Mouse (Mus musculus) liver, postnatal 0 days (tissue): ENCODE measurements around the gene Aqp2. TPM values are rescaled to one million over a fixed set of nuclear protein-coding genes. Genes with fewer than 3 reads are reported as not detected.

Source experiments
- ATAC-seq: fragments of 200-750 bp; cut with Nextera tagmentation; 2 replicates; pipeline ENCODE4 v1.8.0; 2017; ENCODE audit warnings: mild to moderate bottlenecking, moderate library complexity
- DNase-seq: peaks from one replicate; pipeline ENCODE4 v3.0.0-alpha.2; 2016
- H3K27ac ChIP-seq: fragments of 300-500 bp; sonication (generic); 2 replicates; pipeline ENCODE4 v1.5.1; 2014; ENCODE audit warnings: antibody characterized with exemption, moderate library complexity, mild to moderate bottlenecking, low read depth
- H3K27me3 ChIP-seq: fragments of 300-500 bp; sonication (generic); 2 replicates; pipeline ENCODE4 v1.6.1; 2014; ENCODE audit warnings: low read length, control low read depth, mixed read lengths; ENCODE audit not compliant: insufficient read depth
- H3K36me3 ChIP-seq: fragments of 300-500 bp; sonication (generic); replicated peaks from 2 replicates; pipeline ENCODE4 v1.6.1; 2014; ENCODE audit warnings: mild to moderate bottlenecking, control low read depth, low read length, moderate library complexity, mixed read lengths; ENCODE audit not compliant: insufficient read depth
- H3K4me1 ChIP-seq: fragments of 300-500 bp; sonication (generic); 2 replicates; pipeline ENCODE4 v1.6.1; 2014; ENCODE audit warnings: antibody characterized with exemption, mild to moderate bottlenecking, control low read depth; ENCODE audit not compliant: insufficient read depth
- H3K4me2 ChIP-seq: fragments of 300-500 bp; sonication (generic); 2 replicates; pipeline ENCODE4 v1.6.1; 2014; ENCODE audit warnings: low read depth, mild to moderate bottlenecking, low read length, moderate library complexity, mixed read lengths
- H3K4me3 ChIP-seq: fragments of 300-500 bp; sonication (generic); 2 replicates; pipeline ENCODE4 v1.5.1; 2014; ENCODE audit warnings: low read depth, low read length
- H3K9ac ChIP-seq: fragments of 300-500 bp; sonication (generic); replicated peaks from 2 replicates; pipeline ENCODE4 v1.6.1; 2014; ENCODE audit warnings: mild to moderate bottlenecking, moderate library complexity
- H3K9me3 ChIP-seq: fragments of 300-500 bp; sonication (generic); 2 replicates; pipeline ENCODE4 v1.6.1; 2016; ENCODE audit warnings: mild to moderate bottlenecking, control low read depth, low read length, mixed read lengths
- CTCF ChIP-seq: sonication (generic); IDR thresholded peaks from 2 replicates; pipeline ENCODE4 v1.5.1; 2016; ENCODE audit warnings: antibody characterized with exemption, low read depth
- EP300 ChIP-seq: IDR thresholded peaks from 2 replicates; pipeline ENCODE4 v1.6.1; 2016; ENCODE audit warnings: antibody characterized with exemption, low read depth, mild to moderate bottlenecking
- WGBS: fragments of 180-500 bp; shearing (Covaris S2); extraction: QIAGEN DNeasy Blood & Tissue Kit; methylation state at CpG from one replicate; pipeline ENCODE4 v1.1.7; 2014; ENCODE audit not compliant: insufficient replicate concordance; 5-methylcytosine and 5-hydroxymethylcytosine counted together
- polyA plus RNA-seq: library from polyadenylated mRNA; unstranded; fragments of >200 nt; fragmentation: Nextera tagmentation; extraction: Ambion mirVana; gene quantifications from 2 replicates; pipeline ENCODE4 v1.2.1, GENCODE M21; 2015

The Aqp2 gene
- not detected in 2 replicates for polyA plus RNA-seq

GRCm38 (mm10) chr15:99578802-99579485 is at the start of gene Aqp2:
Gene Aqp2, plus strand, starts transcription at chr15:99579055.
- Histone ChIP-seq H3K9me3 (no peaks in the 10 kb centered on the region), H3K9ac (no peak within 1 kb of the TSS), H3K4me2 (no peak within 1 kb of the TSS), H3K36me3 (no peaks in the 10 kb centered on the region), H3K4me3 (no peak within 1 kb of the TSS), H3K27me3 (peaks cover 44% of the 10 kb centered on the region), H3K4me1 (peaks cover 5% of the 10 kb centered on the region; the same call in 1 of the 2 replicates), H3K27ac (no peak within 1 kb of the TSS)
- no peak for ATAC-seq
- TF ChIP-seq CTCF (no peak), EP300 (no peak)
- 78% methylated on average over 26 of the region's 26 CpGs for WGBS
- DNase-seq, result no peak

DNA sequence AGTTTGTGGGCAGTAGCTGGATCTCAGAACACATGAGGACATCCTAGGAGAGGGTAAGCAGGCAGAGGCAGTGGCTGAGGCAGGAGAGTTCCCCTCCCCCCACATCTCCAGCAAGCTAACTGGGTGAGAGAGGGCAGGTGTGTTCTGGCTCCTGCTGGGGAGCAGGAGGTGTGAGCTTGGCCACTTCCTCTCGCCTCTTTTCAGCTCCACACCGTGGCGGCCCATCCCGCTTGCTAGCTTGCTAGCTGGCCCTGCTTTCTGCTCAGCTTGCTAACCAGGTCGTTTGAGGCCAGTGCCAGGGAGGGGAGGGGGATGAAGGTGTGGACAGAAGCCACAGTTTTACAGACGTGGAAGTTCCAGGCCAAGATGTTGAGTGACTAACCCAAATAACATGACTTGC is 47.7 kb upstream of the Aqp2 start:
- no peaks in the 10 kb centered on the region for H3K4me1 ChIP-seq
- H3K27me3 ChIP-seq, result 0 out of 2 replicates have a peak, but pooled peaks cover 5% of the 10 kb centered on the region
- H3K4me2 ChIP-seq, result no peak overlapping the region
- no peaks in the 10 kb centered on the region for H3K9me3 ChIP-seq
- WGBS, result 13% methylated on average over 6 of the region's 6 CpGs
- no peaks in the 10 kb centered on the region for H3K36me3 ChIP-seq
- no peak overlapping the region for H3K27ac ChIP-seq
- H3K4me3 ChIP-seq, result no peak overlapping the region
- ATAC-seq (no peak), DNase-seq (no peak)
- H3K9ac ChIP-seq, result no peak overlapping the region
- TF ChIP-seq CTCF (no peak), EP300 (no peak)

GRCm38 (mm10) chr15:99532023-99532422 is 46.8 kb upstream of the Aqp2 start:
- Histone ChIP-seq H3K27ac (no peak overlapping the region), H3K4me1 (no peaks in the 10 kb centered on the region), H3K27me3 (0 out of 2 replicates have a peak, but pooled peaks cover 5% of the 10 kb centered on the region), H3K36me3 (no peaks in the 10 kb centered on the region), H3K4me2 (no peak overlapping the region), H3K9ac (no peak overlapping the region), H3K4me3 (no peak overlapping the region), H3K9me3 (no peaks in the 10 kb centered on the region)
- WGBS, result 55% methylated on average over 3 of the region's 3 CpGs
- ATAC-seq (no peak), DNase-seq (no peak)
- no peak for TF ChIP-seq EP300
- TF ChIP-seq CTCF, result no peak

DNA sequence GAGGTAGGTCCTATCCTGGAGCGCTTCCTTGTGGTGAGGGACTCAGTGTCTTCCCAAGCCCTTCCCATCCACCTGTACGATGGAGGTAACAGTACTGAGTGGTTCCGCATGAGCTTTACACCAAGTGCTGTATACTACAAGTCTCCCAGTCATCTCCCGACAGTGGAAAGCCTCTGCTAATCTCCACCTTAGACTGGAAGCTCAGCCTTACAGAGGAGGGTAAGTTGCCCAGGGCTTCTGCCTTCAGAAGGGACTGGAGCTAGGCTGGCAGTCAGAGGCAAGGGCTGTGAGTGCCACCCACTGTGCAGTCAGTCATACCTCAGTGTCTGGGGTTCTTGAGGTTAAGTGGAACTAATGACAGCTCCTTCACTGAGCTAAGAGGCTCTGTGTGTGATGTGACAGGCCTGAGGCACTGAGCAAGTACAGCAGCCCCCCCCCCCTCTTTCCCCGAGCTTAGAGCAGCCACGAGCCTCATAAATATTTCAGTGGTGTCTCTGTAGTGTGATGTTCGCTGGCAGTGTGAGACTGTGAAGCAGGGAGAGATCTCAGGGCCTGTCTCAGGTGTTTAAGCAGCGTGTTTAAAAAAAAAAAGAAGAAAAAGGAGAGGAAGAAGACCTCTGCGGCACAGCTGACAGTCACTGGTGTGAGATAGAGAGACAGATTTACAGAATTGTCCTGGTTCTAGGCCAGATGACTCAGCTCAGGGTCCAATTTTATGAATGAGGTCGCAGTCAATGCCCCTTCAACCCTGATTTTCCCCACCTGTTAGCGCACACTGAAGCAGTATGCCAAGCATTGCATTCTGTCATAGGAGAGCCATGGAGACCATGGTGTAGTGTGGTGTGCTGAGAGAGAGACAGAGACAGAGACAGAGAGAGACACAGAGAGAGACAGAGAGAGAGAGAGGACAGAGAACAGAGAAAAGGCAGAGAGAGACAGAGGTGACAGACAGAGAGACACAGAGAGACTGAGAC is 41.7 kb upstream of the Aqp2 start:
- Histone ChIP-seq H3K4me1 (no peaks in the 10 kb centered on the region), H3K9ac (no peak overlapping the region), H3K27me3 (0 out of 2 replicates have a peak, but pooled peaks cover 2% of the 10 kb centered on the region), H3K4me3 (no peak overlapping the region), H3K4me2 (no peak overlapping the region), H3K27ac (no peak overlapping the region), H3K9me3 (no peaks in the 10 kb centered on the region), H3K36me3 (no peaks in the 10 kb centered on the region)
- 60% methylated on average over 11 of the region's 11 CpGs for WGBS
- DNase-seq (no peak), ATAC-seq (no peak)
- TF ChIP-seq EP300 (no peak), CTCF (no peak)

DNA sequence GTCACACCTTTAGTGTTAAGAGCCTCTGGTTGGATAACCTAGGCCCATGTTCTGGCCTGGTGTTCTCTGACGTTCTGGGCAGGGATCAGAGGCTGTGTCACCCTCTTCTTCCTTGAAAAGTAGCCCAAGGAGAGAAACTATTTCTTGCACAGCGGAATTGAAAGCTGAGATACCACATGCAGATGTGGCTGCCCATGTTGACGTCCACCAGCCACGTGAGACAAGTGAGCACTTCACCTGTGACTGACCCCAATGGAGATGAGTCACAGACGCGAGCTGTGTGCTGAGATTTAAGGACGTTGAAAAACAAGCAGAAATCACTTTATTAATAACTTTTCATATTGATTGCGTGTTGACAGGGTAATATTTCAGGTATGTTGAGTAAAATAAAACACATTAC is 39.0 kb upstream of the Aqp2 start:
- Histone ChIP-seq H3K36me3 (no peaks in the 10 kb centered on the region), H3K9ac (no peak overlapping the region), H3K4me2 (no peak overlapping the region), H3K9me3 (no peaks in the 10 kb centered on the region), H3K27ac (no peak overlapping the region), H3K4me3 (no peak overlapping the region), H3K27me3 (peaks cover 7% of the 10 kb centered on the region; the same call in 1 of the 2 replicates), H3K4me1 (no peaks in the 10 kb centered on the region)
- DNase-seq (no peak), ATAC-seq (no peak)
- 65% methylated on average over 8 of the region's 8 CpGs for WGBS
- TF ChIP-seq EP300 (no peak), CTCF (no peak)

DNA sequence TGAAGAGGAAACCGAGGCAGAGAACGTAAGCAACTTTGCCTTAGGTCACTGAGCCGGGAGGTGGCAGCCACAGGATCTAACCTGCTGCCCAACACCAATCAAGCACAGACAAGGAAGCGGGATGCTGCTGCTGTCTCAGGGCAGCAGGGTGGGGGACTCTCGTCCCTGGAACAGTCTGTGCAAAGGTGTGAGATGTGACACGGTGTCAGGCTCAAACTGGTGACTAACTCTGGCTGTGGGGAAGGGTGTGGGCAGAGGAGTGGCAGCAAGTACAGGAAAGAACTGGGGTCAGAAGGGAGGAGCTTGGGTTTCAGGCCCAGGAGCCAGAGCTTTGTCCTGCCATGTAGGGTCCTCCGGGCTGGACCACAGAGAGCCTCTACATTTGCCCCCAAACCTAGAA is 34.8 kb upstream of the Aqp2 start:
- Histone ChIP-seq H3K9me3 (no peaks in the 10 kb centered on the region), H3K9ac (no peak overlapping the region), H3K27ac (no peak overlapping the region), H3K4me2 (no peak overlapping the region), H3K4me3 (no peak overlapping the region), H3K27me3 (peaks cover 11% of the 10 kb centered on the region; the same call in 1 of the 2 replicates), H3K4me1 (no peaks in the 10 kb centered on the region), H3K36me3 (no peaks in the 10 kb centered on the region)
- no peak for DNase-seq
- ATAC-seq, result no peak
- WGBS, result 44% methylated on average over 7 of the region's 7 CpGs
- TF ChIP-seq CTCF (no peak), EP300 (no peak)
